Mouse (Mus musculus) lung, embryonic 14.5 days (tissue): ENCODE measurements around the gene Pnpla1. TPM values are rescaled to one million over a fixed set of nuclear protein-coding genes. Genes with fewer than 3 reads are reported as not detected.
"Not testable (repeated sequence)": the region's sequence is repeated elsewhere in the genome, so short reads cannot be mapped to it uniquely, and the experiment has no call there.

ENCODE experiments used
- ATAC-seq: fragments of 200-750 bp; cut with Nextera tagmentation; 2 replicates; pipeline ENCODE4 v1.8.0; 2017; ENCODE audit warnings: mild to moderate bottlenecking, moderate TSS enrichment, moderate library complexity; ENCODE audit not compliant: insufficient read depth
- DNase-seq: peaks from one replicate; pipeline ENCODE4 v3.0.0-alpha.2; 2015
- H3K27ac ChIP-seq: fragments of 300-500 bp; sonication (generic); 2 replicates; pipeline ENCODE4 v1.5.1; 2014; ENCODE audit warnings: low read depth, mild to moderate bottlenecking, moderate library complexity
- H3K27me3 ChIP-seq: fragments of 300-500 bp; sonication (generic); 2 replicates; pipeline ENCODE4 v1.6.1; 2014; ENCODE audit warnings: low read length, control low read depth; ENCODE audit not compliant: insufficient read depth
- H3K36me3 ChIP-seq: fragments of 300-500 bp; sonication (generic); 2 replicates; pipeline ENCODE4 v1.6.1; 2014; ENCODE audit warnings: control low read depth; ENCODE audit not compliant: insufficient read depth
- H3K4me1 ChIP-seq: fragments of 300-500 bp; sonication (generic); 2 replicates; pipeline ENCODE4 v1.6.1; 2014; ENCODE audit warnings: antibody characterized with exemption, control low read depth; ENCODE audit not compliant: insufficient read depth
- H3K4me2 ChIP-seq: fragments of 300-500 bp; sonication (generic); 2 replicates; pipeline ENCODE4 v1.6.1; 2014; ENCODE audit warnings: mild to moderate bottlenecking
- H3K4me3 ChIP-seq: fragments of 300-500 bp; sonication (generic); 2 replicates; pipeline ENCODE4 v1.5.1; 2014; ENCODE audit warnings: low read depth, low read length
- H3K9ac ChIP-seq: fragments of 300-500 bp; sonication (generic); 2 replicates; pipeline ENCODE4 v1.6.1; 2014
- H3K9me3 ChIP-seq: fragments of 300-500 bp; sonication (generic); 2 replicates; pipeline ENCODE4 v1.6.1; 2016; ENCODE audit warnings: low read depth, low read length, control low read depth
- CTCF ChIP-seq: IDR thresholded peaks from 2 replicates; pipeline ENCODE4 v1.5.1; 2016; ENCODE audit warnings: antibody characterized with exemption, low read depth
- WGBS: fragments of 180-500 bp; shearing (Covaris S2); extraction: QIAGEN DNeasy Blood & Tissue Kit; methylation state at CpG from one replicate; pipeline ENCODE4 v1.1.7; 2014; 5-methylcytosine and 5-hydroxymethylcytosine counted together
- polyA plus RNA-seq: library from polyadenylated mRNA; unstranded; fragments of >200 nt; fragmentation: Nextera tagmentation; extraction: Ambion mirVana; gene quantifications from 2 replicates; pipeline ENCODE4 v1.2.1, GENCODE M21; 2014

Gene Pnpla1
- polyA plus RNA-seq: 0.05 TPM in 1 of 2 replicates, not detected in the other

GRCm38 (mm10) chr17:28858205-28858604 is at the start of gene Pnpla1:
Gene Pnpla1 (plus strand): TSS chr17:28858411.
- Histone ChIP-seq H3K27me3 (no peaks in the 10 kb centered on the region), H3K9ac (no peak within 1 kb of the TSS), H3K9me3 (peaks cover 7% of the 10 kb centered on the region; the same call in 1 of the 2 replicates), H3K4me1 (no peaks in the 10 kb centered on the region), H3K4me3 (no peak within 1 kb of the TSS), H3K4me2 (no peak within 1 kb of the TSS), H3K27ac (no peak within 1 kb of the TSS), H3K36me3 (no peaks in the 10 kb centered on the region)
- WGBS: 33% methylated on average over 12 of the region's 12 CpGs
- ATAC-seq: no peak
- DNase-seq: no peak
- TF ChIP-seq CTCF: no peak

GRCm38 (mm10) chr17:28808714-28809113 is 49.5 kb upstream of the Pnpla1 start:
- no peak for ATAC-seq
- WGBS: 94% methylated on average over 8 of the region's 8 CpGs
- H3K36me3 ChIP-seq: peaks cover 84% of the 10 kb centered on the region
- DNase-seq: no peak
- no peaks in the 10 kb centered on the region for H3K27me3 ChIP-seq
- no peak overlapping the region for H3K9ac ChIP-seq
- no peaks in the 10 kb centered on the region for H3K9me3 ChIP-seq
- TF ChIP-seq CTCF: no peak
- H3K4me2 ChIP-seq: no peak overlapping the region
- H3K4me1 ChIP-seq: no peaks in the 10 kb centered on the region
- H3K27ac ChIP-seq: no peak overlapping the region
- H3K4me3 ChIP-seq: no peak overlapping the region

GRCm38 (mm10) chr17:28809175-28809831 is 48.9 kb upstream of the Pnpla1 start:
- Histone ChIP-seq H3K27me3 (no peaks in the 10 kb centered on the region), H3K4me3 (no peak overlapping the region), H3K4me2 (no peak overlapping the region), H3K36me3 (peaks cover 89% of the 10 kb centered on the region), H3K27ac (no peak overlapping the region), H3K4me1 (no peaks in the 10 kb centered on the region), H3K9me3 (no peaks in the 10 kb centered on the region), H3K9ac (no peak overlapping the region)
- ATAC-seq: no peak
- no peak for DNase-seq
- no peak for TF ChIP-seq CTCF
- WGBS: 91% methylated on average over 10 of the region's 10 CpGs

- no peak overlapping the region for H3K4me2 ChIP-seq
- no peak for TF ChIP-seq CTCF
- H3K27me3 ChIP-seq: no peaks in the 10 kb centered on the region
- 92% methylated on average over 10 of the region's 10 CpGs for WGBS
- H3K4me1 ChIP-seq: no peaks in the 10 kb centered on the region
- DNase-seq (no peak), ATAC-seq (no peak)
- H3K27ac ChIP-seq: no peak overlapping the region
- no peaks in the 10 kb centered on the region for H3K9me3 ChIP-seq
- peaks cover 97% of the 10 kb centered on the region for H3K36me3 ChIP-seq
- no peak overlapping the region for H3K9ac ChIP-seq
- H3K4me3 ChIP-seq: no peak overlapping the region
Measured at GRCm38 (mm10) chr17:28812345-28812744, 45.9 kb upstream of the Pnpla1 start.

- Histone ChIP-seq H3K4me1 (no peaks in the 10 kb centered on the region), H3K4me2 (no peak overlapping the region), H3K4me3 (no peak overlapping the region), H3K27ac (no peak overlapping the region), H3K9ac (no peak overlapping the region), H3K27me3 (no peaks in the 10 kb centered on the region), H3K9me3 (no peaks in the 10 kb centered on the region), H3K36me3 (peaks cover 98% of the 10 kb centered on the region)
- DNase-seq (no peak), ATAC-seq (no peak)
- TF ChIP-seq CTCF: no peak
- WGBS: 86% methylated on average over 18 of the region's 18 CpGs
Measured at GRCm38 (mm10) chr17:28814529-28815097, 43.6 kb upstream of the Pnpla1 start.

- no peaks in the 10 kb centered on the region for H3K27me3 ChIP-seq
- H3K4me2 ChIP-seq: no peak overlapping the region
- TF ChIP-seq CTCF: no peak
- 65% methylated on average over 10 of the region's 10 CpGs for WGBS
- no peak overlapping the region for H3K4me3 ChIP-seq
- H3K4me1 ChIP-seq: no peaks in the 10 kb centered on the region
- no peaks in the 10 kb centered on the region for H3K9me3 ChIP-seq
- H3K9ac ChIP-seq: no peak overlapping the region
- peaks cover 96% of the 10 kb centered on the region for H3K36me3 ChIP-seq
- H3K27ac ChIP-seq: no peak overlapping the region
- DNase-seq (no peak), ATAC-seq (no peak)
Measured at GRCm38 (mm10) chr17:28815384-28816004, 42.7 kb upstream of the Pnpla1 start.

- not testable (repeated sequence) for H3K27ac ChIP-seq, H3K27me3 ChIP-seq, H3K9me3 ChIP-seq, DNase-seq, H3K4me2 ChIP-seq, ATAC-seq, H3K9ac ChIP-seq, H3K4me3 ChIP-seq, H3K4me1 ChIP-seq
- peaks cover 96% of the 10 kb centered on the region for H3K36me3 ChIP-seq
- WGBS: 94% methylated on average over 10 of the region's 10 CpGs
Measured at GRCm38 (mm10) chr17:28816326-28816725, 41.9 kb upstream of the Pnpla1 start.
